Mouse (Mus musculus) forebrain, embryonic 13.5 days (tissue): Measurements from ENCODE around the gene Vsir. TPM values are rescaled to one million over a fixed set of nuclear protein-coding genes. Genes with fewer than 3 reads are reported as not detected.

Source experiments
- ATAC-seq: fragments of 200-750 bp; cut with Nextera tagmentation; 2 replicates; pipeline ENCODE4 v1.8.0; 2017
- H3K27ac ChIP-seq: fragments of 300-500 bp; sonication (generic); 2 replicates; pipeline ENCODE4 v1.5.1; 2015; ENCODE audit warnings: inconsistent platforms, mild to moderate bottlenecking, moderate library complexity
- H3K27me3 ChIP-seq: fragments of 300-500 bp; sonication (generic); 2 replicates; pipeline ENCODE4 v1.6.1; 2015; ENCODE audit warnings: mild to moderate bottlenecking, inconsistent platforms
- H3K36me3 ChIP-seq: fragments of 300-500 bp; sonication (generic); 2 replicates; pipeline ENCODE4 v1.6.1; 2015; ENCODE audit warnings: mild to moderate bottlenecking, inconsistent platforms; ENCODE audit not compliant: poor library complexity, severe bottlenecking
- H3K4me1 ChIP-seq: fragments of 300-500 bp; sonication (generic); 2 replicates; pipeline ENCODE4 v1.6.1; 2015; ENCODE audit warnings: inconsistent platforms
- H3K4me2 ChIP-seq: fragments of 300-500 bp; sonication (generic); 2 replicates; pipeline ENCODE4 v1.6.1; 2015; ENCODE audit warnings: inconsistent platforms, mild to moderate bottlenecking, moderate library complexity
- H3K4me3 ChIP-seq: fragments of 300-500 bp; sonication (generic); 2 replicates; pipeline ENCODE4 v1.5.1; 2015; ENCODE audit warnings: mild to moderate bottlenecking, inconsistent platforms
- H3K9ac ChIP-seq: fragments of 300-500 bp; sonication (generic); 2 replicates; pipeline ENCODE4 v1.6.1; 2015; ENCODE audit warnings: mild to moderate bottlenecking, inconsistent platforms
- H3K9me3 ChIP-seq: fragments of 300-500 bp; sonication (generic); replicated peaks from 2 replicates; pipeline ENCODE4 v1.6.1; 2016; ENCODE audit warnings: inconsistent platforms
- WGBS: fragments of 180-500 bp; shearing (Covaris S2); methylation state at CpG from one replicate; pipeline ENCODE4 v1.1.7; 2015; 5-methylcytosine and 5-hydroxymethylcytosine counted together
- polyA plus RNA-seq: library from polyadenylated mRNA; unstranded; fragments of >200 nt; fragmentation: Nextera tagmentation; extraction: Ambion mirVana; gene quantifications from 2 replicates; pipeline ENCODE4 v1.2.1, GENCODE M21; 2015

Vsir gene
- polyA plus RNA-seq, 1 experiment from 2014 or later: 1.3 TPM

DNA sequence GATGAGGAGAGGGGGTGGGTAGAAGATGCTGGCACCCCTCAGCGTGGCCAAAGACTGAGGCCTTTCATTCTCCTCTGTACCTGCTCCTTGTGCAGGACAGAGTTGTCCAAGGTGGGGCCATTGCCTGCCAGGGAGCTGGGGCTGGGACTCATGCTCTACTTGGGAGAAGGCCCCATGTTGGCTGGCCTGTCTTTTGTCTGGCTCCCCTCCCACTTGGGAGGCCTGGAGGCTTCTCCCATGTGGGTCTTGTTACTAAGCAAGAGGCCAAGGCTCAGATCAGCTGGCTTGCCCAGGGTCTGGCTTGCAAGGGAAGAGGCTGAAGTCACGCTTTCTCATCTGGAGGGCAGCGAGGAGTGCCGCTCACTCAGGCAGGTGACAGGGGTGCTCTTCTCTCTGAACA, 10.8 kb downstream of the Vsir start:
- Histone ChIP-seq H3K4me1 (0 out of 2 replicates have a peak, but pooled peaks cover 5% of the 10 kb centered on the region), H3K27ac (no peak overlapping the region), H3K9me3 (no peaks in the 10 kb centered on the region), H3K27me3 (no peaks in the 10 kb centered on the region), H3K9ac (no peak overlapping the region), H3K36me3 (no peaks in the 10 kb centered on the region), H3K4me3 (no peak overlapping the region), H3K4me2 (no peak overlapping the region)
- no peak for ATAC-seq
- 90% methylated on average over 4 of the region's 4 CpGs for WGBS

DNA sequence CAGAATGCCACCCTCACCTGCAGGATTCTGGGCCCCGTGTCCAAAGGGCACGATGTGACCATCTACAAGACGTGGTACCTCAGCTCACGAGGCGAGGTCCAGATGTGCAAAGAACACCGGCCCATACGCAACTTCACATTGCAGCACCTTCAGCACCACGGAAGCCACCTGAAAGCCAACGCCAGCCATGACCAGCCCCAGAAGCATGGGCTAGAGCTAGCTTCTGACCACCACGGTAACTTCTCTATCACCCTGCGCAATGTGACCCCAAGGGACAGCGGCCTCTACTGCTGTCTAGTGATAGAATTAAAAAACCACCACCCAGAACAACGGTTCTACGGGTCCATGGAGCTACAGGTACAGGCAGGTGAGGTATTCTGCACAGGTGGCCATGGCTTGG, 11.2 kb downstream of the Vsir start:
- Histone ChIP-seq H3K4me2 (no peak overlapping the region), H3K9me3 (no peaks in the 10 kb centered on the region), H3K4me1 (0 out of 2 replicates have a peak, but pooled peaks cover 5% of the 10 kb centered on the region), H3K36me3 (no peaks in the 10 kb centered on the region), H3K27ac (no peak overlapping the region), H3K27me3 (no peaks in the 10 kb centered on the region), H3K4me3 (no peak overlapping the region), H3K9ac (no peak overlapping the region)
- ATAC-seq: no peak
- 92% methylated on average over 14 of the region's 14 CpGs for WGBS

DNA sequence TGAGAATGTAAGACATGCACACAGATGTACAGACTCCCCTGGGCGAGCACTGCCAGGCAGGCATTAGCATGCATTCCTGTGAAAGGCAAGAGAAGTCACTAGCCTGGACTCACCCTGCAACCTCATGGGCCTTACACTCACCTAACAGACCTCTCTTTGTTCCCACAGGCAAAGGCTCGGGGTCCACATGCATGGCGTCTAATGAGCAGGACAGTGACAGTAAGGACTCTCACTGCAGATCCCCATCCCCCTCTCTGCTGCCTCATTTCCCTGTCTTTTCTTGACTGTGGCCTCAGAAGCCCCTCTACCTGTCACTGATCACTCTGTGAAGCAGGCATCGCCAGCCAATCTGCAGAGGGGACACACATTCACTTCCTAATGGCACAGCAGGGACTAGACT, 12.1 kb downstream of the Vsir start:
- Histone ChIP-seq H3K36me3 (no peaks in the 10 kb centered on the region), H3K27ac (no peak overlapping the region), H3K27me3 (no peaks in the 10 kb centered on the region), H3K9ac (no peak overlapping the region), H3K4me1 (0 out of 2 replicates have a peak, but pooled peaks cover 5% of the 10 kb centered on the region), H3K9me3 (no peaks in the 10 kb centered on the region), H3K4me2 (no peak overlapping the region), H3K4me3 (no peak overlapping the region)
- 36% methylated on average over 4 of the region's 4 CpGs for WGBS
- ATAC-seq: no peak

DNA sequence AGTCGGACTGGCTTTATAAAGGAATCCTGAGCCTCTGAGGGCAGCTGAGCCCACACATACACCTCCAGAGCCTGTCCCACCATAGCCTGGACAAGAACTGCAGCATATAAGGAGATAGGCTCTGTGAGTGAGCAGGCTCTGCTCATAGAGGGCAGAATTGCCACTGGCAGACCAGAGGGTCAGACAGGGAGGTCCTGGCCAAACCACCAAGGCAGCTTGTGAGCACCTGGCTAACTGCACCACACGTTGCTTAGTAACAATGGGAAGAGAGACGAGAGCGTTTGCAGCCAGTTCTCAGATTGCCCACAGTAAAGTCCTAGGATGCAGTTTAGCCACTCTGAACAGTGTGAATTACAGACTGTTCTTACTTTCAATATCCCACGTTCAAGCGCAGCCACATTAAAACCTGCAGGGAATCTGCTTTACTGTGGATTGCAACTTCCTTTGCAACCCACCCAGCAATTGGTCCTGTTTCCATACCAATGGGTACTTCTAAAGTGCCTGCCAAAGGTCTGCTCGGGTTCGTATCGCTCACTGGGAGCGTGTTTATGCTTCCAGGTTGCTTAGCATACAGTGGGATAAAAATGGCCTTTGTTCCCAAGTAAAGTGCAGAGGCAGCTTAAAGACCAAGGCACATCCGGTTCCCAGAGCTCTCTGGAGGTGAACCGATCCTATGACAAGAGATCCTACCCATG, 15.1 kb downstream of the Vsir start:
- Histone ChIP-seq H3K36me3 (no peaks in the 10 kb centered on the region), H3K4me2 (no peak overlapping the region), H3K27me3 (no peaks in the 10 kb centered on the region), H3K27ac (no peak overlapping the region), H3K4me3 (no peak overlapping the region), H3K4me1 (0 out of 2 replicates have a peak, but pooled peaks cover 5% of the 10 kb centered on the region), H3K9me3 (no peaks in the 10 kb centered on the region), H3K9ac (no peak overlapping the region)
- no peak for ATAC-seq
- 59% methylated on average over 12 of the region's 12 CpGs for WGBS

DNA sequence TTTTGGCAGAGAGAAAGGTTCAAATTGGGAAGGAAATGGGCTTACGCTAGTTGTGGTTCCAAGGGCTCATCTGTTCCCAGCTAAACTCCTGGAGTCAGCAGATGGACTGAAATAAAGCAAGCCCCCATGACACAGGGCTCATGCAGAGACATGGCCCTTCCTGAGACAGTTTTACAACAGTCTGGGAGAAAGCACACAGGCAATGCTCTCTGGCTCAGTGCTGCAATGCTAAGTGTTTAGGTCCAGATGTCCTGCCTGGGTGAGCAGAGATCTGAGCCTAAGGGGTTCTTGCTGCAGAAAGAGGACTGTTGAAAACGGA, 15.6 kb downstream of the Vsir start:
- Histone ChIP-seq H3K4me1 (0 out of 2 replicates have a peak, but pooled peaks cover 5% of the 10 kb centered on the region), H3K9ac (no peak overlapping the region), H3K4me3 (no peak overlapping the region), H3K27ac (no peak overlapping the region), H3K9me3 (no peaks in the 10 kb centered on the region), H3K27me3 (no peaks in the 10 kb centered on the region), H3K4me2 (no peak overlapping the region), H3K36me3 (no peaks in the 10 kb centered on the region)
- no peak for ATAC-seq
- WGBS: 60% methylated on average over 2 of the region's 2 CpGs

DNA sequence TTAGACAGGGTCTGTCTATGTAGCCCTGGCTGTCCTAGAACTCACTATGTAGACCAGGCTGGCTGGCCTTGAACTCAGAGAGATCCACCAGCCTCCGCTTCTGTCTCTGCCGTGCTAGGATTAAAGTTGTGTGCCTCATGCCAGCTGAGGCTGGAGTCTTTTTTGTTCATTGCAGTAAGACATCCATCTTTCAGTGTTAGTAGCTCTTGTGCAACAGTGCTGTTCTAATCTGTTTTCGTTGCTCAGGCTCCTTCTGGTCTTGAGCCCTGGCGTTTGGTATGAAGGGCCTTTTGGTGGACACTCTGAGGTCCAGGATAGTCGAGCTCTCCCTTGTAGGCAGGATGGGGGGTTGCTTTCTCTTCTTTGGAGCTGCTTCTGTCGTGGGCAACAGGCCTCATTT, 16.8 kb downstream of the Vsir start:
- no peak for ATAC-seq
- no peaks in the 10 kb centered on the region for H3K36me3 ChIP-seq
- H3K4me1 ChIP-seq: 0 out of 2 replicates have a peak, but pooled peaks cover 5% of the 10 kb centered on the region
- 70% methylated on average over 6 of the region's 6 CpGs for WGBS
- no peaks in the 10 kb centered on the region for H3K9me3 ChIP-seq
- no peak overlapping the region for H3K4me3 ChIP-seq
- no peak overlapping the region for H3K4me2 ChIP-seq
- H3K9ac ChIP-seq: no peak overlapping the region
- no peak overlapping the region for H3K27ac ChIP-seq
- H3K27me3 ChIP-seq: no peaks in the 10 kb centered on the region

DNA sequence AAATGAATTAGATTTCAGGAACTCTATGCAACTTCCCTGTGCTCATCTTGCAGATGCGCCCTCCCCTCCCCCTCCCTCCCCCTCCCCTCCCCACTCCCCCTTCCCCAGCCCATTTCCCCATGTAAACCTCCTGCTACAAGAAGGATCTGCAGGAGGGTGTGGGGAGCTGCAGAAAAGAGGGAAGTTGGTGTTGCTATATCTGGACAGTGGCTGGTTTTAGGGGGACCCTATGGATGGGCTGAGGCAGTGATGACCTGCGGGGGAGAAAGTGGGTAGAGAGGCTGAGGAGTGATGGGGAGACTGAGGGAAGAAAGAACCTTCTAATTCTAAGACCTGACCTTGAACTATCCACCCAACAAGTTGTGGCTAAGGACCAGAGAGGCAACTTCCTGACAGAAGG, 20.5 kb downstream of the Vsir start:
- no peaks in the 10 kb centered on the region for H3K9me3 ChIP-seq
- 89% methylated on average over 2 of the region's 2 CpGs for WGBS
- no peaks in the 10 kb centered on the region for H3K36me3 ChIP-seq
- H3K27ac ChIP-seq: no peak overlapping the region
- H3K9ac ChIP-seq: no peak overlapping the region
- H3K4me1 ChIP-seq: peaks cover 9% of the 10 kb centered on the region; the same call in 1 of the 2 replicates
- H3K4me2 ChIP-seq: no peak overlapping the region
- no peaks in the 10 kb centered on the region for H3K27me3 ChIP-seq
- H3K4me3 ChIP-seq: no peak overlapping the region
- ATAC-seq: no peak

DNA sequence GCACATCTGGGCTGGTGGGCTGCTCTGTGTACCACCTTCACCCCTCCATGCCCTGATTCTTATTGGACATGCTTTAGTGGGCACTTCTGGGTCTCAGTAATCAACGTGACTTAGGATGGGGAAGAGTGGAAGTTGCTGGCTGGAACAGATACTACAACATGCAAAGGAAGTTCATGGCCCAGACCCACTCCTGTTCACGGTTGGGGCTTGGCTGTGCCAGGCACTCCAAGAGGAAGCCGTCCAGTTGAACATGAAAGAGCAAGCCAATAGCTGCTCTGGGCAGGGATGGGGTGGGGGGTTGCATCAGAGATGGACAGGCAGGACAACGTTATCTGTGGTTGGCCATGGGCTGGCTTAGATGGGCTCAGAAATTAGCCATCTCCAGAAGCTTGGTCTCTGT, 21.3 kb downstream of the Vsir start:
- 84% methylated on average over 4 of the region's 4 CpGs for WGBS

DNA sequence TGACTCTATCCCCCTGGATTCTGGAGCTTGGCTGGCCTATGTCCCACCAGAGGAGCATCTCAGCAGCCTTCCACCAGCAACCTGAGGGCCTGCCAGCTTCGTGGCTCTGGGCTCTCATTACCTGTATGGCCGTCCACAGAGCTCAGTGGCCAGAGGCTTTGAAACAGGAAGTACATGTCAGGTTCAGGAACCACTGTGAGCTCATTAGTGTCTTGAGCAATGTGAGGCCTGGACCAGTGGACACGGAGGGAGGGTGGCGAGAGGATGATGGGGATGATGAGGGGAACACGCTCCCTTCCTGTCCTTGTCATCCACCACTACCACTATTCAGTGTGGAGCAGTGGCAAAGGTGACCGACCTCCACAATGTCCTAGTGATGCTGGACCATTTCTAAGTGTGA, 22.8 kb downstream of the Vsir start:
- no peak overlapping the region for H3K27ac ChIP-seq
- peaks cover 9% of the 10 kb centered on the region; the same call in 1 of the 2 replicates for H3K4me1 ChIP-seq
- no peak overlapping the region for H3K4me3 ChIP-seq
- no peaks in the 10 kb centered on the region for H3K36me3 ChIP-seq
- no peak overlapping the region for H3K4me2 ChIP-seq
- no peaks in the 10 kb centered on the region for H3K9me3 ChIP-seq
- ATAC-seq: no peak
- H3K9ac ChIP-seq: no peak overlapping the region
- WGBS: 90% methylated on average over 6 of the region's 6 CpGs
- H3K27me3 ChIP-seq: no peaks in the 10 kb centered on the region

More for the DNA sequence above, 21.3 kb downstream of the Vsir start:
- H3K4me3 ChIP-seq: no peak overlapping the region
- ATAC-seq: no peak
- no peaks in the 10 kb centered on the region for H3K9me3 ChIP-seq
- no peak overlapping the region for H3K27ac ChIP-seq
- no peak overlapping the region for H3K9ac ChIP-seq
- no peaks in the 10 kb centered on the region for H3K27me3 ChIP-seq
- H3K4me1 ChIP-seq: peaks cover 9% of the 10 kb centered on the region; the same call in 1 of the 2 replicates
- H3K4me2 ChIP-seq: no peak overlapping the region
- H3K36me3 ChIP-seq: no peaks in the 10 kb centered on the region

DNA sequence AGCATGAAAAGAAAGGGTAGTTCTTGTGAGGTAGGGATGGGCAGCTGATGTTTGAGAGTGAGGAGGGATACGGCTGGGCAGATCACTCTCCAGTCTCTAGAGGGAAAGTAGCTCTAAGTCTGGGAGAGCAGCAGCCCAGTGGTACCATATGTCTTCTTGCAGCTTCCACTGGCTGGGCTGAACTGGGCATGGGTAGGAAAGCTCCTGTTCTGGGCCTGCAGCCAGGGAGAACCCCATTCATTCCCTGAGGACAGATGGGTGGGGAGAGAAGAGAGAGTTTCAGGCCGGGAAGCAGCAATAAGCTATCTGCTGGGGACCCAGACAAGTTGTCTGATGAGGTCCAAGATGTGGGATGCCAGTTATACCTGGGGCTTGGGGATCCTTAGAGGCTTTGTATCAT, 23.4 kb downstream of the Vsir start:
- Histone ChIP-seq H3K4me2 (no peak overlapping the region), H3K9me3 (no peaks in the 10 kb centered on the region), H3K27me3 (no peaks in the 10 kb centered on the region), H3K27ac (no peak overlapping the region), H3K36me3 (no peaks in the 10 kb centered on the region), H3K4me3 (no peak overlapping the region), H3K4me1 (peaks cover 9% of the 10 kb centered on the region; the same call in 1 of the 2 replicates), H3K9ac (no peak overlapping the region)
- ATAC-seq: no peak
- 80% methylated on average over 2 of the region's 2 CpGs for WGBS

DNA sequence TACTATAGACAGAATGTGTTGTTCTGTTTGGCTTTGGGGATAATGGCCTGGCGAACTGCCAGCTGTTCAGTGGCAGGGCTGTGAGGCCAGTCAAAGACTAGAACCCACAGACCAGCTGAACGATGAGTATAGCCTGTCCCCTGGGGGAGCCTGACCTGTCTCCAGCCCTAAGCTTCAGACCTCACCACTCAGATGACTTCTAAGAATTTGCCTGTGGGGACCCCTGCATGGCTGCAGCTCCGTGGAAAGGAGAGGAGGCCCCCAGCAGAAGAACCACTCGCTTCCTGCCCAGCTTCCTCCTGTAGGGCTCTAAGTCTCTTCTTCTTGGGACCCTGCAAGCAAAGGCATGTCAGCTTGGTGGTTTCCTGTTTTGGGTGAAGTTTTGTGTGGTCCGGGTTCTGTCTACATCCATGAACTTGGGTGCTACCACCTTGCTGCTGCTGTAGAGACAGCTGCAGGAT, 24.0 kb downstream of the Vsir start:
- no peak overlapping the region for H3K27ac ChIP-seq
- no peaks in the 10 kb centered on the region for H3K9me3 ChIP-seq
- no peaks in the 10 kb centered on the region for H3K36me3 ChIP-seq
- H3K4me1 ChIP-seq: peaks cover 9% of the 10 kb centered on the region; the same call in 1 of the 2 replicates
- H3K27me3 ChIP-seq: no peaks in the 10 kb centered on the region
- no peak overlapping the region for H3K4me3 ChIP-seq
- ATAC-seq: no peak
- H3K4me2 ChIP-seq: no peak overlapping the region
- no peak overlapping the region for H3K9ac ChIP-seq
- 79% methylated on average over 5 of the region's 5 CpGs for WGBS

DNA sequence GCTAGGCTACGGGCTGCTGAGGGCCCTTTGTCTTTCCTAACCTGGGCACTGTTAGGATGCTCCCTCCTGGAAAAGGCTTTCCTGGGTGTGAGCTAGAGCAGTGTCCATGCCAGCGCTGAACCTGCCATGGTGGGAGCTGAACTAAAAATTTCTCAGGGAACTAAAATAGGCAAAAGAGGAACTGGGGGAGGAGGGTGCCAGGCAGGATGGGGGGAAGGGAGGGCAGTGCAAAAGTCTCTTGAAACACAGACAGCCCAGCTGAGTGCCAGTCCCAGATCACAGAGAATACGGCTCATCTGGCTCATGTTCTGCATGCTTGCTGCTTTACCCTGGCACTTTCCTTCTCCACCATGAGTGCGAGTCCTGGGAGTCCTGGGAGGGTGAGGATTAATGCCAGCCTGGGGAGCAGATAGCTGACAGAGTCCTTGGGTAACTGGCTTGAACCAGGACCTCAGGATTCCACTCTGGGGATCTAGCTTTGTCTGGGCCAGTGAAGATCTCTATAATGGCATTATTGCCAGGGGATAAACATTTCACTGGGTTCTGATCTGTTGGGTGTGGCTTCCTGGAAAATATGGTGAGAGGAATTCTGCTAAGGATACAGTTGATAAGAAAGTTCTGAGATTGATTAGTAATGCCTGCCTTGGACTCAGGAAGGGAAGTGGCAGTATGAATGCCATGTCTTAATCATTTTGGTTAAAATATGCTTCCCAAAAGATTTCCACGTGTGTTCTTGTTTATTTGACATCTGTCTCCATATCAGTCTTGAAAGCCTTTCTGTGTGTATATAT, 25.1 kb downstream of the Vsir start:
- Histone ChIP-seq H3K27me3 (no peaks in the 10 kb centered on the region), H3K36me3 (no peaks in the 10 kb centered on the region), H3K4me1 (peaks cover 9% of the 10 kb centered on the region; the same call in 1 of the 2 replicates), H3K27ac (no peak overlapping the region), H3K9ac (no peak overlapping the region), H3K9me3 (no peaks in the 10 kb centered on the region), H3K4me2 (no peak overlapping the region), H3K4me3 (no peak overlapping the region)
- no peak for ATAC-seq
- 84% methylated on average over 5 of the region's 5 CpGs for WGBS
